Mouse (Mus musculus): ENCODE measurements at regions not wholly inside any gene's neighbourhood (a gene's known extent, or its start where the extent isn't known, plus 50 kb on each side); places are given as distances from the start of the nearest gene placed in this dataset.

GRCm38 (mm10) chr2:8628007-8628406, 1118.6 kb upstream of the Celf2 start:
- DNase-seq (ENCODE audit: low spot score in 2 of 2) = no peak

- DNase-seq (ENCODE audit: low spot score in 2 of 2) = peak; percentile 23 to 48
Observed at GRCm38 (mm10) chr2:8628485-8629208, 1119.3 kb upstream of the Celf2 start.

DNA sequence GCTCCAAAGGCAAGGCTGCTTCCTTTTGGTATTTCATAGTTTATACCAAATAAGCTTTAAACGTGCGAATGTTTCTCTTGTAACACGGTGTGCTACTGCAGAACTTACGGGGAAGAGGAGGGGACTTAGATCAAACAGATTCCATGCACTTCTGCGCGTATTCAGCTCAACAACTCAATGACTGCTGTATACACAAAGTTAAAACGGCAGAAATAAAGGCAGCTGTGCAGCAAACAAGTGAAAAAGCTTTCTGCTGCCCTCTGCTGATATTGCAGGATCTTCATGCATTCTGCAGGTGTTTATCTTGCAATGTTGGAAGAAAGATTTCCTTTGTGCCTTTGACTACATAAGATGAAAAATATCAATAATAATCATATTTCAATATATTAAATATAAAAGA, 1128.7 kb upstream of the Celf2 start:
- peak in 1 of 2 experiments; percentile 61 for DNase-seq (ENCODE audit: low spot score in 2 of 2)

GRCm38 (mm10) chr2:8639282-8639681, 1129.9 kb upstream of the Celf2 start:
- no peak for DNase-seq (ENCODE audit: low spot score in 2 of 2)

GRCm38 (mm10) chr2:8645463-8645862, 1136.1 kb upstream of the Celf2 start:
- DNase-seq (ENCODE audit: low spot score in 2 of 2) = peak in 1 of 2 experiments; percentile 43

DNA sequence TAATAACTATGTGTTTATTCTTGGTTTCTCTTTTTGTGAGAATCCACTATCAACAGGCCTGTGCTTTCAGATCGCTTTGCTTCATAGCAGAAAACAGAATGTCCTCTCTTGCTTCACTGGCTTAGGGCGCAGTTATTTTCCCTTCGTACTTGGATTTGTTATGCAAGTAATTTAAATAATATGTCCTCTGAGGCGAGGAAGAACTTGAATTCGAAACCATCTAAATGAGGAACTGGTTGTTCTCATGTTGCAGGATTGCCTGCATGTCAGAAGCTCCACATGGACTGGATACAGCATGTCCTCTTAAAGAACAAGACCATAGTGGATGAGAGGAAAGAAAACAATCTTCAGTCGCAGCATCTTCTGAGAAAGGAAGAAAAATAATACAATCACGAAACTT, 1151.2 kb upstream of the Celf2 start:
- DNase-seq (ENCODE audit: low spot score in 2 of 2) = no peak

GRCm38 (mm10) chr2:8673751-8674378, 1164.5 kb upstream of the Celf2 start:
- DNase-seq (ENCODE audit: low spot score in 2 of 2) = peak; percentile 14 to 82

- no peak for DNase-seq (ENCODE audit: low spot score in 2 of 2)
Observed at GRCm38 (mm10) chr2:8675537-8675936, 1166.2 kb upstream of the Celf2 start.

DNA sequence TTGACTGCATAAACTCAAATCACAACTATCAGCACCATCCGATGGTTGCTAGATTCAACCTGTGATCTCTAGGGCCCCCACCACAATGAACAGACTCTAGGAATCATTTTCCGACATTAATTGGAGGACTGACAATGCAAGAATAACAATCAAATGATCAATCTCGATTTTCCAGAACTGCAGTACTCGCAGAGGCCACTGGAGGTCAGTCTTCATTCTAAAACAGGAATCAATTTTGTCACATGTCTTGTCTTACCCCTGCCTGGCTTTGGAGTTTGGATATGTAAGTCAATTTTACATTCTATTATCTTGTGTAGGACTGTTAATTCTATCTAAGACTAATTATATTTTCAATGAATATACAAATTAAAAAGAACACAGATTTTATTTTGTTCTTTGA, 1167.2 kb upstream of the Celf2 start:
- DNase-seq (ENCODE audit: low spot score in 2 of 2) = peak in 1 of 2 experiments; percentile 19

DNA sequence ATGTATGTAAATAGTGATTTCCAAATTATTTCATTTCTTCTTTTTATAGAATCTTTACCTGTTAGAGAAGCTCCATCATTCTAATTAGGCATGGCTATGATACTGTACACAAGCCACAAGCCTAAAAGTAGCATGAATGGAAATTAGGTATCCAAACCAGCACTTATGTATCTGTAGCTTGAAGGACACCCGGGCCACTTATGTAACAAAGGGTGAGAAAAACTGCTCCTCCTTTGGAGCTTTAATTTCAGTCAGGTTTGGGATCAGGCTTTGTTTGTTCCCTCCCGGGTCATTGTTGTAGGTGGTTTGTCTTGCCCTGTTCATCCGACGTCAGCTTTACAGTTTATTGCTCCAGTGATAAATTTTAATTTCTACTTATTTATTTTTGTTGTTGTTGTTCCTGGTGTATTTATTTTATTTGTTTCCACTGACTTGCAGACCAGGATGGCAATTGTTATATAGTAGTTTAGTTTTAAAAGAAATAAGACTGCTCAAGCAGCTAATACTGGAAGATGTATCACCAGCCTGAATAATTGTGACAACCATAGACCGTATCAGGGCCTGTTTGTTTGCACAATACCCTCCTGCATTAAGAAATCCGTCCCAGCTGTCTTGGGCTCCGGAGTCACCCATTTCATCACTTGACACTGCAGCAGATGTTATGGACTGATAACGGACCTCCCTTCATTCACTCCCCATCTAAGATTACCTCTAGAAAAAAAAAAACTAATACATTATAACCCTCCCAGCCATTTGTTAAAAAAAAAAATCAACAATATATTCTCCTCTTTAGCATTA, 1181.7 kb upstream of the Celf2 start:
- no peak for DNase-seq (ENCODE audit: low spot score in 2 of 2)

DNA sequence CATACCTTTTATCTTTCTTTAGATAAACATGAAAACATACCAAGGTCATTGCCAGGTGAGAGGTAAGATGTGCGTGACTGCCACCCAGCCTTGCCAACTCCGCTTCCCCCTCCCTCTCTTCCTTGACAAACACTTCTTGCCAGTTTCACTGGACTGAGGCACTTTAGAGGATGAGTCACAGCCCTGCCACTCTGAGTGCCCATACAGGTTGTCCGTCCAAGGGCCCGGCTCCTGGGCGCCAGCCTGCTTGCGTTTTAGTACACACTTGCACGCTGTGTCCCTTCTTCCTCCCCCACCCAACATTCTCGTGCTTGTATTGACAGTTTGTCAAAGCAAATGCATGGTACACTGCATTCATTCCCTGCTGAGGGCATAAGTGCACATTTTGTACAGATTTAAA, 1151.7 kb upstream of the 4930412O13Rik start:
- DNase-seq (ENCODE audit: low spot score in 2 of 2) = no peak

DNA sequence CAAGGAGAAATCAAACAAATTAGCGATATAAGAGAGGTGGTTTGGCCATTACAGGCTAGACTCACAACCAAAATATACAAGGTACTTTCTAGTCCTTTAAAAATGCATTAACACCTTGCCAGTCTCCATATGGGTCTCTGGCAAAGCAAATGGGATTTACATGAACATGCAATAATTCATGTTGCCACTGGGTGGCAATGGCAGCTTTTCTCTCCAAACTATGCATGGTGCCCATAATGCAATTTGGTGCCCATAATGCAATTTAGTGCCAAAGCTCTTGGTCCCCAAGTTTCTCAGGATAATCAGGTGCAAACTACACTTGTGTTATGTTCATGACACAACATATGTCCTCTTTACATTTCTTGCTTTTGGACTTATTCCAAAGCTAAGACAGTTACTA, 1126.9 kb upstream of the 4930412O13Rik start:
- peak in 1 of 2 experiments; percentile 31 for DNase-seq (ENCODE audit: low spot score in 2 of 2)

GRCm38 (mm10) chr2:8756546-8756945, 1124.5 kb upstream of the 4930412O13Rik start:
- DNase-seq (ENCODE audit: low spot score in 2 of 2) = no peak

DNA sequence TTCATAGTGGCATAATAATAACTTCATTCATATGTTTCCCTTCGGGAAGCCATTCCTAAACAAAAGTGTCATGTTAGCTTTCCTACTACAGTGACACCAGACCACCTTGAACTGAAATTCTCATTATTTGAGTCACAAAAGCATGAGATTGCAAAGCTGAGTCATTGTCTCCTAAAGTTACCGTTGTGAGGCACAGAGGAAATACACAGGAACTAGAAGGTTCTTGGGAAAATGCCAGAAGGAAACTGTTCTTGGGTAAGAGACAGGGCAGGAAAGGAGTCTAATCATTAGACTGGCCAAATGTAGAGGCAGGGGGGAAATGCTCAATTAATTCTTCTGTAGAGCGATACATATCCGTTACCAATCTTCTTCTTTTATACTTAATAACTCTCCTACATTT, 1110.4 kb upstream of the 4930412O13Rik start:
- DNase-seq (ENCODE audit: low spot score in 2 of 2) = no peak

GRCm38 (mm10) chr2:8781152-8781935, 1099.7 kb upstream of the 4930412O13Rik start:
- DNase-seq (ENCODE audit: low spot score in 2 of 2) = no peak

GRCm38 (mm10) chr2:8782225-8782624, 1098.8 kb upstream of the 4930412O13Rik start:
- no peak for DNase-seq (ENCODE audit: low spot score in 2 of 2)

DNA sequence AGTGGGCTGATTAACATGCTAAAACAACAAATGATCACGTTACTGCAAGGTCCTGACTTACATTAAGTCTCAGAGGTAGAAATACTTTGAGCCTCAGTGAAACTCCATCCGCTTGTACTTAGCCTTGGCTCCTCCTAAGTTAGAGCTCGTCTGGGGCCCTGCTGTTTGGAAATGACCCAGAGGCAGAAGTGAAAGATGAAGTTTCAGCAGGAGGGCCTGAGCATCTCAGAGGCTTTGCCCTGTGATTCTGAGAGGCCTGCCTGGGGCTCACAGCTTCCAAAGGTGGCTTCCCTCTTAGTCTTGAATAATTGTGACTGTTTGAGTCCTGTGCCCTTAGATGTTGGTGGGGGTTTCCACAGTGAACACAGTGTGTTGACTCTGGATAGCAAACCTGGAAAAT, 1079.0 kb upstream of the 4930412O13Rik start:
- no peak for DNase-seq (ENCODE audit: low spot score in 2 of 2)

GRCm38 (mm10) chr2:8809609-8810008, 1071.4 kb upstream of the 4930412O13Rik start:
- DNase-seq (ENCODE audit: low spot score in 2 of 2) = no peak

DNA sequence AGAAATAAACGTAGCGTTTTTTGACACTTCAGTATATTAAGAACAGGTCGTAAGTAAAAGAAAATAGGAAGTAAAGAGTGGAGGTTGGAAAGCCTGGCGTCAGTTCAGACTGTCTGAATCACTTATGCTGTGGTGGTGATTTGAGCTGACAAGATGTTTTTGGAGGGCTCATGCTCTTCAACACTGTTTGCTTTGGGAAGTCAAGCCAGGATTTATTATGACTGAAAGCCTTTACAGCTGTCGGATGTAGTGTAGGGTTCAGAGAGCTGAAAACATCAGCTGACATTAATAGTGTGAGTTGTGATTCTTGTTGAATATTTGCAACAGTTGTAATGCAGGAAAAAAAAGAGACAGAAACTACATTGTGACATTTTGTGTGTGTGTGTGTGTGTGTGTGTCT, 1062.9 kb upstream of the 4930412O13Rik start:
- DNase-seq (ENCODE audit: low spot score in 2 of 2) = no peak

- DNase-seq (ENCODE audit: low spot score in 2 of 2) = no peak
Observed at GRCm38 (mm10) chr2:8825406-8825805, 1055.6 kb upstream of the 4930412O13Rik start.
